Mouse (Mus musculus) CH12.LX (cell line): ENCODE measurements around the gene Fam83c. TPM values are rescaled to one million over a fixed set of nuclear protein-coding genes. Genes with fewer than 3 reads are reported as not detected.

Experiments
- DNase-seq: peaks from one replicate; pipeline ENCODE4 v3.0.0-alpha.2; 2013; ENCODE audit errors: extremely low read depth
- H3K27ac ChIP-seq: 2 replicates; pipeline ENCODE4 v1.5.1; 2012; ENCODE audit warnings: low read depth, mild to moderate bottlenecking, control low read depth, moderate library complexity; ENCODE audit not compliant: insufficient read depth
- H3K27me3 ChIP-seq: replicated peaks from 2 replicates; pipeline ENCODE3; 2012; ENCODE audit warnings: inconsistent platforms
- H3K36me3 ChIP-seq, 2 experiments: replicated peaks in 1 of 2; 2 replicates each; pipeline versions ENCODE3 to v1.6.1; 2012; ENCODE audit warnings: inconsistent platforms in 1 of 2, low read length in 1 of 2, mild to moderate bottlenecking in 1 of 2, mixed read lengths in 1 of 2, moderate library complexity in 1 of 2; ENCODE audit not compliant: control insufficient read depth in 1 of 2, insufficient read depth in 1 of 2
- H3K4me1 ChIP-seq, 2 experiments: 2 replicates each; pipeline ENCODE4 v1.6.1; 2012; ENCODE audit warnings: inconsistent platforms in 1 of 2, moderate library complexity in 1 of 2; ENCODE audit not compliant: insufficient read depth in 2 of 2, control insufficient read depth in 1 of 2
- H3K4me2 ChIP-seq: 2 replicates; pipeline ENCODE4 v1.6.1; 2012; ENCODE audit warnings: low read depth, mild to moderate bottlenecking, control low read depth; ENCODE audit not compliant: poor library complexity, insufficient read depth, severe bottlenecking
- H3K4me3 ChIP-seq, 3 experiments: fragments of 150-350 bp in 1 of 3; sonication (generic) in 1 of 3; replicated peaks in 1 of 3; 2 replicates each; pipeline versions ENCODE3 to v1.5.1; 2011 to 2012; ENCODE audit warnings: low read depth in 2 of 3, low read length in 2 of 3, mild to moderate bottlenecking in 2 of 3, moderate library complexity in 2 of 3, control low read depth in 1 of 3, improper control_type of control experiment in 1 of 3, inconsistent platforms in 1 of 3, mixed read lengths in 1 of 3; ENCODE audit not compliant: poor library complexity in 1 of 3
- H3K79me2 ChIP-seq: replicated peaks from 2 replicates; pipeline ENCODE4 v1.6.1; 2012; ENCODE audit warnings: mild to moderate bottlenecking, moderate library complexity; ENCODE audit not compliant: control insufficient read depth, poor library complexity, insufficient read depth, severe bottlenecking; ENCODE audit errors: extremely low read depth
- H3K9ac ChIP-seq: 2 replicates; pipeline ENCODE4 v1.6.1; 2012; ENCODE audit warnings: low read depth, mild to moderate bottlenecking, control low read depth, moderate library complexity; ENCODE audit not compliant: insufficient read depth
- H3K9me3 ChIP-seq: replicated peaks from 2 replicates; pipeline ENCODE3; 2012; ENCODE audit warnings: low read length, inconsistent platforms, mixed read lengths
- BHLHE40 ChIP-seq: IDR thresholded peaks from 2 replicates; pipeline ENCODE4 v1.6.1; 2011; ENCODE audit warnings: mild to moderate bottlenecking, low read depth, low read length, improper control_type of control experiment
- CHD2 ChIP-seq: IDR thresholded peaks from 2 replicates; pipeline ENCODE4 v1.6.1; 2011; ENCODE audit warnings: low read length, improper control_type of control experiment
- E2F4 ChIP-seq: IDR thresholded peaks from 2 replicates; pipeline ENCODE4 v1.6.1; 2011; ENCODE audit warnings: low read depth, low read length, improper control_type of control experiment; ENCODE audit not compliant: insufficient replicate concordance
- ELF1 ChIP-seq: IDR thresholded peaks from 2 replicates; pipeline ENCODE4 v1.6.1; 2014; ENCODE audit warnings: low read depth, mild to moderate bottlenecking, inconsistent platforms, low read length, improper control_type of control experiment
- HCFC1 ChIP-seq: IDR thresholded peaks from 2 replicates; pipeline ENCODE4 v1.6.1; 2012; ENCODE audit warnings: low read depth, mild to moderate bottlenecking, inconsistent platforms, low read length, improper control_type of control experiment
- IRF4 ChIP-seq: IDR thresholded peaks from 2 replicates; pipeline ENCODE4 v1.6.1; 2014; ENCODE audit warnings: low read depth, mild to moderate bottlenecking, inconsistent platforms, low read length, improper control_type of control experiment
- JUN ChIP-seq: IDR thresholded peaks from 2 replicates; pipeline ENCODE4 v1.6.1; 2011; ENCODE audit warnings: low read depth, mild to moderate bottlenecking, low read length, improper control_type of control experiment, moderate library complexity; ENCODE audit not compliant: insufficient read depth
- JUND ChIP-seq: conservative IDR thresholded peaks from 2 replicates; pipeline ENCODE4 v1.6.1; 2011; ENCODE audit warnings: low read depth, low read length, improper control_type of control experiment
- KAT2A ChIP-seq: IDR thresholded peaks from 2 replicates; pipeline ENCODE4 v1.6.1; 2012; ENCODE audit warnings: low read length, improper control_type of control experiment, inconsistent platforms; ENCODE audit not compliant: insufficient replicate concordance
- MAFK ChIP-seq: IDR thresholded peaks from 2 replicates; pipeline ENCODE4 v1.6.1; 2011; ENCODE audit warnings: low read length, improper control_type of control experiment; ENCODE audit not compliant: insufficient replicate concordance
- MEF2A ChIP-seq: IDR thresholded peaks from 2 replicates; pipeline ENCODE4 v1.6.1; 2014; ENCODE audit warnings: low read depth, mild to moderate bottlenecking, inconsistent platforms, low read length, improper control_type of control experiment, borderline replicate concordance
- MYC ChIP-seq: IDR thresholded peaks from 2 replicates; pipeline ENCODE4 v1.6.1; 2011; ENCODE audit warnings: low read depth, mild to moderate bottlenecking, improper control_type of control experiment, low read length
- PAX5 ChIP-seq: IDR thresholded peaks from 2 replicates; pipeline ENCODE4 v1.6.1; 2012; ENCODE audit warnings: low read length, inconsistent platforms, mixed read lengths
- POLR2A ChIP-seq: IDR thresholded peaks from 2 replicates; pipeline ENCODE4 v1.6.1; 2011; ENCODE audit warnings: low read depth, mild to moderate bottlenecking, improper control_type of control experiment, low read length
- POLR2AphosphoS2 ChIP-seq: IDR thresholded peaks from 2 replicates; pipeline ENCODE4 v1.6.1; 2011; ENCODE audit warnings: low read depth, low read length, improper control_type of control experiment
- SIN3A ChIP-seq: IDR thresholded peaks from 2 replicates; pipeline ENCODE4 v1.6.1; 2012; ENCODE audit warnings: low read length, improper control_type of control experiment, inconsistent platforms
- TBP ChIP-seq: conservative IDR thresholded peaks from 2 replicates; pipeline ENCODE4 v1.6.1; 2011; ENCODE audit warnings: low read depth, low read length, improper control_type of control experiment
- TCF12 ChIP-seq: IDR thresholded peaks from 2 replicates; pipeline ENCODE4 v1.6.1; 2014; ENCODE audit warnings: low read depth, mild to moderate bottlenecking, inconsistent platforms, low read length, improper control_type of control experiment
- UBTF ChIP-seq: IDR thresholded peaks from 2 replicates; pipeline ENCODE4 v1.6.1; 2012; ENCODE audit warnings: low read depth, mild to moderate bottlenecking, inconsistent platforms, low read length, improper control_type of control experiment, moderate library complexity
- ZC3H11A ChIP-seq: IDR thresholded peaks from 2 replicates; pipeline ENCODE4 v1.6.1; 2012; ENCODE audit warnings: low read depth, mild to moderate bottlenecking, inconsistent platforms, low read length, improper control_type of control experiment
- ZMIZ1 ChIP-seq: IDR thresholded peaks from 2 replicates; pipeline ENCODE4 v1.6.1; 2012; ENCODE audit warnings: low read depth, mild to moderate bottlenecking, inconsistent platforms, low read length, improper control_type of control experiment
- dilution Hi-C: fragments of 300-500 bp; cut with MboI; formaldehyde crosslinking; loops from 2 replicates; pipeline ENCODE4 v1.14.3; 2020; ENCODE audit warnings: low sequenced_read_pairs; ENCODE audit not compliant: extremely low pct_unique_long_range_greater_than_20kb, extremely low pct_ligation_motif_present
- in situ Hi-C: fragments of 300-500 bp; cut with MboI; formaldehyde crosslinking; loops from 3 replicates; pipeline ENCODE4 v1.14.3; 2019; ENCODE audit warnings: low sequenced_read_pairs, low pct_ligation_motif_present, low pct_unique_long_range_greater_than_20kb, mixed read lengths
- polyA plus RNA-seq: library from polyadenylated mRNA; unstranded; fragments of >175 nt; gene quantifications from 2 replicates; pipeline ENCODE4 v1.2.1, GENCODE M21; 2012; ENCODE audit warnings: low read depth; ENCODE audit not compliant: insufficient read length
- total RNA-seq, 2 experiments: library from RNA; depleted of rRNA; stranded (reverse); fragments of 300-350 nt in 1 of 2; fragments of >200 nt in 1 of 2; gene quantifications; 2 replicates each; pipeline ENCODE4 v1.2.3; 2012 to 2014

Gene Fam83c
- total and polyA plus RNA-seq, 3 experiments: 0.04 to 0.09 TPM; not detected in 1

GRCm38 (mm10) chr2:155818596-155819391 is 15.9 kb downstream of the Fam83c start (continued):
- TF ChIP-seq TCF12 (peak; percentile 91), POLR2AphosphoS2 (peak; percentile 99), KAT2A (0 out of 2 replicates have a peak, but pooled peaks have one; percentile 47), PAX5 (no peak), MYC (peak; percentile 66; the same call in 1 of the 2 replicates), ZC3H11A (no peak), HCFC1 (peak; percentile 66), MEF2A (0 out of 2 replicates have a peak, but pooled peaks have one; percentile 31), ELF1 (peak; percentile 80), POLR2A (peak; percentile 97), UBTF (no peak), JUN (no peak), SIN3A (peak; percentile 70; the same call in 1 of the 2 replicates), JUND (no peak), ZMIZ1 (peak; percentile 96), BHLHE40 (peak; percentile 79), IRF4 (peak; percentile 69; the same call in 1 of the 2 replicates), CHD2 (peak; percentile 81)
- TF ChIP-seq, all 38 proteins: peak for 21

- H3K36me3 ChIP-seq: peaks cover 29 to 53% of the 10 kb centered on the region in 2 experiments
- in situ Hi-C loops (no loop called here), dilution Hi-C loops (no loop called here)
- no peak for TF ChIP-seq POLR2AphosphoS2
- no peak for TF ChIP-seq ZMIZ1
- TF ChIP-seq TBP: no peak
- TF ChIP-seq MEF2A: no peak
- TF ChIP-seq CHD2: no peak
- no peak for TF ChIP-seq MAFK
- TF ChIP-seq HCFC1: no peak
- no peak for TF ChIP-seq ZC3H11A
- no peak for TF ChIP-seq E2F4
- no peak for DNase-seq
- H3K4me1 ChIP-seq: peaks cover 21 to 51% of the 10 kb centered on the region in 2 experiments
- 0 out of 2 replicates have a peak, but pooled peaks cover 6% of the 10 kb centered on the region for H3K79me2 ChIP-seq
- peak overlapping the region; percentile 71; the same call in 1 of the 2 replicates for H3K4me2 ChIP-seq
- peak overlapping the region in 2 of 3 experiments; percentile 77 to 89 for H3K4me3 ChIP-seq
- no peaks in the 10 kb centered on the region for H3K9me3 ChIP-seq
- H3K27ac ChIP-seq: no peak overlapping the region
- no peaks in the 10 kb centered on the region for H3K27me3 ChIP-seq
- H3K9ac ChIP-seq: peak overlapping the region; percentile 90; the same call in 1 of the 2 replicates
Measured at GRCm38 (mm10) chr2:155817301-155818245, 17.1 kb downstream of the Fam83c start.
